Mouse (Mus musculus) myocyte (in vitro differentiated cells): ENCODE measurements around the gene Snrnp40.

Source experiments
- CEBPB ChIP-seq: IDR thresholded peaks from 2 replicates; pipeline ENCODE4 v1.6.1; 2011; ENCODE audit warnings: mild to moderate bottlenecking, moderate library complexity; ENCODE audit not compliant: poor library complexity, insufficient read depth, severe bottlenecking
- E2F4 ChIP-seq: IDR thresholded peaks from one replicate; pipeline ENCODE4 v1.6.1; 2011; ENCODE audit warnings: mild to moderate bottlenecking, control low read depth, moderate library complexity; ENCODE audit not compliant: insufficient read depth
- MAX ChIP-seq: IDR thresholded peaks from one replicate; pipeline ENCODE4 v1.6.1; 2011; ENCODE audit warnings: low read depth, mild to moderate bottlenecking, control low read depth
- MYOD1 ChIP-seq, 3 experiments: IDR thresholded peaks; one replicate each; pipeline ENCODE4 v1.6.1; 2011; ENCODE audit warnings: control low read depth in 2 of 3, low read depth in 2 of 3, mild to moderate bottlenecking in 2 of 3, moderate library complexity in 1 of 3; ENCODE audit not compliant: insufficient read length in 2 of 3, control insufficient read depth in 1 of 3
- MYOG ChIP-seq, 3 experiments: IDR thresholded peaks; one replicate each; pipeline ENCODE4 v1.6.1; 2011; ENCODE audit warnings: control low read depth in 2 of 3, low read depth in 2 of 3, mild to moderate bottlenecking in 2 of 3; ENCODE audit not compliant: insufficient read length in 2 of 3, control insufficient read depth in 1 of 3, insufficient read depth in 1 of 3
- POLR2A ChIP-seq: IDR thresholded peaks from one replicate; pipeline ENCODE4 v1.6.1; 2011; ENCODE audit warnings: low read depth, mild to moderate bottlenecking, control low read depth, moderate library complexity; ENCODE audit not compliant: insufficient read length
- POLR2AphosphoS2 ChIP-seq: IDR thresholded peaks from one replicate; pipeline ENCODE4 v1.6.1; 2011; ENCODE audit warnings: low read depth, control low read depth; ENCODE audit not compliant: insufficient read length

GRCm38 (mm10) chr4:130349666-130350065, 10.3 kb upstream of the Snrnp40 start:
- TF ChIP-seq POLR2A (no peak), E2F4 (no peak), MAX (no peak), MYOD1 (IDR thresholded peaks at IDR 0.05; ENCODE audit: control insufficient read depth in 1 of 3, insufficient read length in 2 of 3, low read depth in 2 of 3) (no peak), MYOG (IDR thresholded peaks at IDR 0.05; ENCODE audit: control insufficient read depth in 1 of 3, insufficient read depth in 1 of 3, insufficient read length in 2 of 3, low read depth in 2 of 3) (no peak), POLR2AphosphoS2 (no peak), CEBPB (no peak)
